Mouse (Mus musculus): ENCODE measurements at regions not wholly inside any gene's neighbourhood (a gene's known extent, or its start where the extent isn't known, plus 50 kb on each side); places are given as distances from the start of the nearest gene placed in this dataset.
A peak's percentile ranks its signal among the peaks of the same experiment; 100 is the strongest.

DNA sequence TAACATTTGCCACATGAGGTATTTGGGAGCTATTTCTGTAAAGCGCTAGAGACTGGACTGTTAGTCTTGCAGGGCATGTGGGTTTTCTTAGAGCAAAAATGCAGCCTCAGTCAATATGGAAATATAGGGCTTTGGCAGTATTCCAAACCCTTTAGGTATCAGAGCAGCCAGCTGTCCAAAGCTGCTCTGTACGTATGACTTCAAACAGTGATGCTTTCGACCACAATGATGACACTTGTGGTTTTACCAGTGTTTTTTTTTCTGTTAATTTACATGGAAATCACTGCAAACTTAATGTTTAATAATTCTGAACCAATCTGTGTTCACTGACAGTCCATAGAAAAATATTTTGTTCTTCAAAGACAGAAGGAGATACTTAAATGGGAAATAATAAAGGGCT, 743.0 kb downstream of the Brinp3 start:
- DNase-seq (ENCODE audit: extremely low read depth, insufficient read length, low spot score): no peak

DNA sequence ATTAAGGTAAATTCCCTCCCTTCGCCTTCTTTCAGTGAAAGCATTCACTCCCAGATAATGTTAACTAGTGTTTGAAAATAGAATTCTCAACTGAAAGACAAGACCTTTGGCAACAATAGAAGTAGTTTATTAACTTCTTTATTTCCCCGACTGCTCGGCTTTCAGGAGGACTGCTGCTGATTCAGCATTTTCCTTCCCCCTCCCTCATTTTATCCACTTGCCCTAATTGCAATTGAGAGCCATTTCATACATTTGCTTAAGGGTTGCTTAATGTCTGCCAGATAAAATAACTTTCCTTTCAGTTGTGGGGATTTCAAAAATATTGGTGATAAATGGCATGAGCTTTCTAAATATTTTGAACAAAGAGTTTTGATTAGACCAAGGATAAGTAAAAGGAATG, 744.5 kb downstream of the Brinp3 start:
- no peak for DNase-seq (ENCODE audit: extremely low read depth, insufficient read length, low spot score)

DNA sequence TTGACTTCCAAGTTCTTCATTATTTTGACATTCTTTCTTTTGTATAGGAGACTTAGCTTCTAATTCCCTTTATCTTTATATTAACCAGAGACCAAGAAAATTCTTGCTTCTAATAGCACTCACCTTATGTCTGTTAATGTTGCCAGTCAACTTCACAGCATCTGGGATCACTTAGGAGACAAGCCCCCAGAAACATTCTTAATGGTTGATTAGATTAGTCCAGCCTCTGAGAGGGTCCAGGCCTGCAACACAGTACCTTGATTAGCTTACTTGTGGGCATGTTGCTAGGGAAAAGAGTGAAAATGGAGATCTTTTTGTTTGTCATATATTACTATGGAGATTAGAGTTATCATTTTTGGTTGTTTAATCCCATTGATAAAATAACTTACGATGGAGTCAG, 778.8 kb downstream of the Brinp3 start:
- DNase-seq (ENCODE audit: extremely low read depth, insufficient read length, low spot score): no peak

DNA sequence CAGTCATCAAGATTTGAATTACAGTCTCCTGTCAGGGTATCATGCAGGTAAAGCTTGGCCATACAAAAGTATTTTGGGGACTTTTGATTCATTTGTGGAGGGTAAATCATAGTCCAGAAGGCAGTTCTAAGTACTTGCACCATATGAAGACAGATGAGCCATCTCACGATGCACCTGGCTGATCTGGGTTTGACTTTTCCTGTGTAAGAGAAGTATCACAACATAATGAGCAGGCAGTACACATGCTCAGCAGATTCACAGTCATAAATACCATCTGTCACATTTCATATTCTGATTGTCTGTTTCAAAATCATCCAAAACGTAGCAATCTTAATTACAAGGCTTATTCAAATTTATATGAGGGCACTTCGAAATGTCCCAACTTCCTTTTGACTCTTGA, 796.6 kb downstream of the Brinp3 start:
- no peak for DNase-seq (ENCODE audit: extremely low read depth, insufficient read length, low spot score)

DNA sequence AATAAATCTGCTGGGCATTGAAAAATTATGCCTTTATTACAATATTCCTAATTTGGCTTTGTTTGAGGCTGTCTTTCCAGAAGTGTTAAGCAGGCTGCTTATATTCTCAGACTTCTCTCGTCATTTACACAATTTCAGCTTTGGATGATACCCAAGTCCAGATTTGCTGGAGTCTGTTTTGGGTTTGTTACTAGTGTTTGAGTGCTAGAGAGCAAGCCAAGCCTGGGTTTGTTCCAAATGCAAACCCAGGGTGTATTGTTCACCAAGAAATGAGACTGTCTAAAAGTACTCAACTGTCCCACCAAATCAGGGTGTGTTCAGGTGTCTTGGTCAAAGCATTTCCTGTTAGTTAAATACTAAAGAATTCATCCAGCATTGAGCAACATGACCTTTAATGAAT, 814.7 kb downstream of the Brinp3 start:
- DNase-seq (ENCODE audit: extremely low read depth, insufficient read length, low spot score): peak; percentile 19

DNA sequence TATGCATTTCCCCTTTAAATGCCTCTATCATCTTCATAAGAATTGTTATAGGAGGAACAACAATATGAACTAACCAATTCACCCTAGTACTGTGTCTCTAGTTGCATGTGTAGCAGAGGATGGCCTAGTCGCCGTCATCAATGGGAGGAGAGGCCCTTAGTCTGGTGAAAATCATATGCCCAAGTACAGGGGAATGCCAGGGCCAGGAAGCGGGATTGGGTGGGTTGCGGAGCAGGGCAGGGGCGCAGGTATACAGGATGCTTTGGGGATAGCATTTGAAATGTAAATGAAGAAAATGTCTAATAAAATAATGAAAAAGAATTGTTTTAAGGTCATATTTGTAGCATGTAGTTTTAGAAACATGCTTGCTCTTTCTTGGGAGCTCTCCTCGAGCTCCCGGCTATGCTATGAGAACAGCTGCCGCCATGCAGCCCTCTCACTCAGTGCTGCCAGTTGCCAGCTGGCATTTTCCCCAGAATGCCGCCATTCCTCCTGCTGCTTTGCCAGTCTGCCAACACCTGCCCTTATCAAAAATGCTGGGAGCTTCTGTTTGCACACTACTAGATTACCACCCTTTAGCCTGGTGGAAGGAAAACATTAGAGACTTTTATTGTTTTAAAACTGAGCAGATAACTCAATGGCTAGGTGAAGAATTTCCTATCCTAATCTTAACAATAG, 848.9 kb downstream of the Brinp3 start:
- no peak for DNase-seq (ENCODE audit: extremely low read depth, insufficient read length, low spot score)

DNA sequence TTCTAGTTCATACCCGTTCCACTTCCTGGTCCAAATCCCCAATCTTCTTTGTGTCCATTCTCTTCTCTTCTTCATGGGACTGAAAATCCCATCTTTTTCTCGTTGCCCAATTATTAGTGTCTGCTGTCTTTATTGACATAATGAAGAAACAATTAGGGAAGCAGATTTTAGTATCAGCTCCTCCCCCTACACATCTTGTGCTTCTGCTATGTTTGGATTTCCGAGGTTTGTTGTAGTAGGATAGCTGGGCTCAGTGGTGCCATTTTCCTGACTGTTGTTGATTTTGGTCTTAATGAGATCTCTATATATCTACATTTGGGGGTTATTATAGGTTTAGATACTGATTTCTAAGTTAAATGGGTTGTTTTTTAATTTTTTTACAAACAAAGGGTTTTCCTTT, 849.5 kb downstream of the Brinp3 start:
- DNase-seq (ENCODE audit: extremely low read depth, insufficient read length, low spot score): no peak
